Mouse (Mus musculus): Measurements from ENCODE around the gene Cdon. TPM values are rescaled to one million over a fixed set of nuclear protein-coding genes. Genes with fewer than 3 reads are reported as not detected.

Gene Cdon
- total and polyA plus RNA-seq, 2 experiments, result 0.37 to 0.49 TPM

DNA sequence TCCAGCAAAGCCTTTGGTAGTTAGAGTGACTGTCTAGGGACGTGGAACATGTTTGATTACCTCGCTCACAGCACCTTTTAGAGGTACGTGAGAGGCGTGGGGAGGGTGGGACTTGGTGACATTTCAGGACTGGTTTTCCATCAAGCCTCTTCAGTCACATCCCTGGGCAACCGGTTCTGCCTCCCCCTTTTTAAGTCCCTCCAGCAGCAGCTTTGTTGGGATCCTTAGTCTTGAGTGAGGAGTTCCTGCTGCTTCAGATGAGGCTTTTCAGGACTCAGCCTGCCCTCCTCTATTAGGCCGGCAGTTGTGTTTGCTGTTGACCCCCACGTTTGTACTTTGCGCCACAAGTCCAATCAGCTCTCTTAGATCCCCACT is 23.6 kb downstream of the Cdon start:
- Histone ChIP-seq H3K4me3 (ENCODE audit: insufficient read depth, low read depth, low read length) (no peak overlapping the region), H3K4me1 (ENCODE audit: control insufficient read depth, insufficient read depth, low read length) (no peaks in the 10 kb centered on the region), H3K79me2 (ENCODE audit: control insufficient read depth, insufficient read depth, low read length) (no peaks in the 10 kb centered on the region), H3K27ac (replicated peaks; ENCODE audit: insufficient read depth, low read depth, low read length) (no peak overlapping the region), H3K27me3 (ENCODE audit: control insufficient read depth, insufficient read depth, low read length) (no peaks in the 10 kb centered on the region), H3K36me3 (ENCODE audit: control insufficient read depth, insufficient read depth, low read length) (no peaks in the 10 kb centered on the region), H3K9ac (ENCODE audit: low read depth, low read length) (no peak overlapping the region)
- TF ChIP-seq POLR2A (IDR thresholded peaks at IDR 0.05; ENCODE audit: extremely low read depth, insufficient read depth, low read length), result no peak
- no peak for TF ChIP-seq CTCF (IDR thresholded peaks at IDR 0.05; ENCODE audit: low read depth, low read length)
- WGBS, result 76% methylated on average over 8 of the region's 8 CpGs
- no peak for DNase-seq (ENCODE audit: extremely low read depth, low read depth, low spot score)

DNA sequence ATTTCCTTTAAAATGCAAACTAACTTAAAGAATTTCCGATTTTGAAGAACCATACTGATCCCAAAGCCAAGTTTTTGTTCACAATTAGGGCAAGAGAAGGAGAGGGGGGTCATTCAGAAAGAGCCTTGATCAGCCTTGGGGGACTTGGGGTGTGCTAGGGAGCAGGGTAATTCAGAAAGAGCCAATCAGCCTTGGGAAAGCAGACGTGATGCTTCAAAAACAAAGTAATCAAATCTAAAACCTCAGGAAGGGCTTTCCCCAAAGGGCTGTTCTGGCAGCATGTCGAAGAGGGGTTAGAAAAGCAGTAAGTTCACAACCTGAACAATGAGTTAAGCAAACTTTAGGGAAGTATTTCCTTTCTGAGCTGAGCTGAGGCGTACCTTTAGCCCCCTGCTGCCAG is 26.0 kb downstream of the Cdon start:
- 74% methylated on average over 4 of the region's 4 CpGs for WGBS
- TF ChIP-seq POLR2A (IDR thresholded peaks at IDR 0.05; ENCODE audit: extremely low read depth, insufficient read depth, low read length) (no peak), CTCF (IDR thresholded peaks at IDR 0.05; ENCODE audit: low read depth, low read length) (no peak)
- no peaks in the 10 kb centered on the region for H3K36me3 ChIP-seq (ENCODE audit: control insufficient read depth, insufficient read depth, low read length)
- no peak overlapping the region for H3K4me3 ChIP-seq (ENCODE audit: insufficient read depth, low read depth, low read length)
- DNase-seq (ENCODE audit: extremely low read depth, low read depth, low spot score), result no peak
- no peaks in the 10 kb centered on the region for H3K4me1 ChIP-seq (ENCODE audit: control insufficient read depth, insufficient read depth, low read length)
- H3K9ac ChIP-seq (ENCODE audit: low read depth, low read length), result no peak overlapping the region
- no peak overlapping the region for H3K27ac ChIP-seq (replicated peaks; ENCODE audit: insufficient read depth, low read depth, low read length)
- H3K79me2 ChIP-seq (ENCODE audit: control insufficient read depth, insufficient read depth, low read length), result no peaks in the 10 kb centered on the region
- H3K27me3 ChIP-seq (ENCODE audit: control insufficient read depth, insufficient read depth, low read length), result no peaks in the 10 kb centered on the region

DNA sequence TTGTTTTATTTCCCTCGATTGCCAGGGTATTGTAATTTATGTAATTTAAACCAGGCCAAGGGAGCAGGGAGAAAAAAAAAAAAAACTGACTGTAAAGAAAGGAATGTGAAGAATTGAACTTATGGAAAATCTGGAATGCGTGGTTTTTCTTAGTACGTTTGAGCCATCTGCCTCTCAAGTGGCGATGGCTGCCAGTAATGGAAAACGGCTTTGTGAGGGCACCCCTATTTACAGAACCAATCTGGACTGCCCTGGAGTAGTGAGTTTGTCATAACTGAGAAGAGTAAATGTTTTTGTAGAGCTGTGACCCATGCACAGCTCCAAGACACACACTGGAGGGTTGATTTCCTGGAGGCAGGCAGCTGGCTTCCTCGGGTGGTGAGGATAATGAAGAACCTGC is 32.4 kb downstream of the Cdon start:
- DNase-seq (ENCODE audit: extremely low read depth, low read depth, low spot score), result no peak
- Histone ChIP-seq H3K9ac (ENCODE audit: low read depth, low read length) (no peak overlapping the region), H3K36me3 (ENCODE audit: control insufficient read depth, insufficient read depth, low read length) (0 out of 2 replicates have a peak, but pooled peaks cover 2% of the 10 kb centered on the region), H3K79me2 (ENCODE audit: control insufficient read depth, insufficient read depth, low read length) (no peaks in the 10 kb centered on the region), H3K27ac (replicated peaks; ENCODE audit: insufficient read depth, low read depth, low read length) (no peak overlapping the region), H3K4me1 (ENCODE audit: control insufficient read depth, insufficient read depth, low read length) (no peaks in the 10 kb centered on the region), H3K4me3 (ENCODE audit: insufficient read depth, low read depth, low read length) (no peak overlapping the region), H3K27me3 (ENCODE audit: control insufficient read depth, insufficient read depth, low read length) (no peaks in the 10 kb centered on the region)
- WGBS, result 79% methylated on average over 6 of the region's 6 CpGs
- TF ChIP-seq POLR2A (IDR thresholded peaks at IDR 0.05; ENCODE audit: extremely low read depth, insufficient read depth, low read length) (no peak), CTCF (IDR thresholded peaks at IDR 0.05; ENCODE audit: low read depth, low read length) (no peak)

DNA sequence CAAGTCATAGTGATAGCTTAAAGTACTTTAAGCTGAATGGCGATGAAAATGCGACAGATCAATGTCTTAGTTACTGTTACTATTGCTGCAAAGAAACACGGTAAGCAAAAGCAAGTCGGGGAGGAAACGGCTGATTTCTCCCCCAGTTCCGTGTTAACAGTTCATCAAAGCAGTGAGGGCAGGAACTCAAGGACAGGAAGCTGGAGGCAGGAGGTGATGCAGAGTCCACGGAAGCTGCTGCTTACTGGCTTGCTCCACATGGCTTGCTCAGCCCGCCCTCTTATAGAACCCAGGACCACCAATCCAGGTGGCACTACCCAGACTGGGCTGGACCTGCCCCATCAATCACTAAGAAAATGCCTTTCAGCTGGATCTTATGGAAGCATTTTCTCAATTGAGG is 38.7 kb downstream of the Cdon start:
- H3K27me3 ChIP-seq (ENCODE audit: control insufficient read depth, insufficient read depth, low read length), result no peaks in the 10 kb centered on the region
- no peaks in the 10 kb centered on the region for H3K79me2 ChIP-seq (ENCODE audit: control insufficient read depth, insufficient read depth, low read length)
- 0 out of 2 replicates have a peak, but pooled peaks cover 2% of the 10 kb centered on the region for H3K36me3 ChIP-seq (ENCODE audit: control insufficient read depth, insufficient read depth, low read length)
- H3K9ac ChIP-seq (ENCODE audit: low read depth, low read length), result no peak overlapping the region
- WGBS, result 76% methylated on average over 8 of the region's 8 CpGs
- TF ChIP-seq POLR2A (IDR thresholded peaks at IDR 0.05; ENCODE audit: extremely low read depth, insufficient read depth, low read length), result no peak
- TF ChIP-seq CTCF (IDR thresholded peaks at IDR 0.05; ENCODE audit: low read depth, low read length), result no peak
- H3K27ac ChIP-seq (replicated peaks; ENCODE audit: insufficient read depth, low read depth, low read length), result no peak overlapping the region
- no peaks in the 10 kb centered on the region for H3K4me1 ChIP-seq (ENCODE audit: control insufficient read depth, insufficient read depth, low read length)
- DNase-seq (ENCODE audit: extremely low read depth, low read depth, low spot score), result no peak
- H3K4me3 ChIP-seq (ENCODE audit: insufficient read depth, low read depth, low read length), result no peak overlapping the region

DNA sequence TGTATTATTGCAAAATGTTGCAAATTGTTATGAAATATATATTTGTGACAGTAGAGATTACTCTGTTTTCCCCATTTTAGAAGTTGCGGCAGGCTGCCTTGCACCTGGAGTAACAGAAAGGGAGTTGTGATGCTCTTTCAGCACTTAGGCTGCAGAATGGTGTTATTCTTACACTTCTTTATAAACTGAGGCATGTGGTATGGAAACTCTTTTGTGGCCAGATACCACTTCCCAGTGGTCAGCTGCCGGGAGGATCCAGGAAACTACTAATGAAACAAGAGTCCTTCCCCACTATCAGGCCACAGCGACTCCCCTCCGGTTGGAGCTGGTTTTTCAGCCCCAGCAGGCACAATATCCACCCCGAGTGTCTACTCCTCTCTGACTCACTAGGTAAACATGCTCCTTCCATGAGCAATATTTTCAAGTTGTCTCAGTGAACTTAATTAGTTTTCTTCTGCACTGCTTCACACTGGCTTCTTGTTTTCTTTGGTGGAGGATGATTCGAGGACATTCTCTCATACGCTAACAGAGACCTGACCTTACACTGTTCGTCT is 46.4 kb downstream of the Cdon start:
- Histone ChIP-seq H3K4me1 (ENCODE audit: control insufficient read depth, insufficient read depth, low read length) (no peaks in the 10 kb centered on the region), H3K4me3 (ENCODE audit: insufficient read depth, low read depth, low read length) (no peak overlapping the region), H3K27me3 (ENCODE audit: control insufficient read depth, insufficient read depth, low read length) (no peaks in the 10 kb centered on the region), H3K79me2 (ENCODE audit: control insufficient read depth, insufficient read depth, low read length) (no peaks in the 10 kb centered on the region), H3K36me3 (ENCODE audit: control insufficient read depth, insufficient read depth, low read length) (no peaks in the 10 kb centered on the region), H3K9ac (ENCODE audit: low read depth, low read length) (no peak overlapping the region), H3K27ac (replicated peaks; ENCODE audit: insufficient read depth, low read depth, low read length) (no peak overlapping the region)
- no peak for DNase-seq (ENCODE audit: extremely low read depth, low read depth, low spot score)
- 76% methylated on average over 8 of the region's 8 CpGs for WGBS
- no peak for TF ChIP-seq POLR2A (IDR thresholded peaks at IDR 0.05; ENCODE audit: extremely low read depth, insufficient read depth, low read length)
- TF ChIP-seq CTCF (IDR thresholded peaks at IDR 0.05; ENCODE audit: low read depth, low read length), result no peak

DNA sequence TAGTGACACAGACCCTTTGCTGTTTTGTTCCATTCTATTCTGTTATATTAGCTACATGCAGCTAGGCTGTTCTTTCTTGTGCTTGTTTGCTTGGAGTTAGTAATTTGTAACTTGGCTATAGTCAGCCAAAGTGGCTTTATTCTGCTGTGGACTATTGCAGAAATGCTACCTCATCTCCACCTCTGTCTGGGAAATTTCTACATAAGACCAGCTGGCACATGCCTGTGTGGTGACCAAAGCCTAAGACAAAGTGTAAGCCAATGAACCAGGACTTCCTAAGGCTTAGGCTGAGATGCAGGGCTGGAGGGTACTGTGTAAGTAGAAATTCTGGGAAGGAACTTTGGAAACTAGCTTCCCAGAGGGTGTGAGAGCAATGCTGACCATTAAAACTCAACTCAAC is 48.0 kb downstream of the Cdon start:
- H3K27ac ChIP-seq (replicated peaks; ENCODE audit: insufficient read depth, low read depth, low read length), result no peak overlapping the region
- H3K9ac ChIP-seq (ENCODE audit: low read depth, low read length), result no peak overlapping the region
- DNase-seq (ENCODE audit: extremely low read depth, low read depth, low spot score), result no peak
- H3K36me3 ChIP-seq (ENCODE audit: control insufficient read depth, insufficient read depth, low read length), result no peaks in the 10 kb centered on the region
- TF ChIP-seq CTCF (IDR thresholded peaks at IDR 0.05; ENCODE audit: low read depth, low read length) (no peak), POLR2A (IDR thresholded peaks at IDR 0.05; ENCODE audit: extremely low read depth, insufficient read depth, low read length) (no peak)
- no peaks in the 10 kb centered on the region for H3K79me2 ChIP-seq (ENCODE audit: control insufficient read depth, insufficient read depth, low read length)
- no peaks in the 10 kb centered on the region for H3K4me1 ChIP-seq (ENCODE audit: control insufficient read depth, insufficient read depth, low read length)
- H3K4me3 ChIP-seq (ENCODE audit: insufficient read depth, low read depth, low read length), result no peak overlapping the region
- H3K27me3 ChIP-seq (ENCODE audit: control insufficient read depth, insufficient read depth, low read length), result no peaks in the 10 kb centered on the region
